Mouse (Mus musculus) urinary bladder, postnatal 25 days (tissue): ENCODE measurements around the gene Lrrtm3.

Experiments used
- DNase-seq: peaks from one replicate; pipeline ENCODE4 v3.0.0; 2022; ENCODE audit warnings: low spot score

The Lrrtm3 gene

GRCm38 (mm10) chr10:63886449-63887088, 203.5 kb downstream of the Lrrtm3 start:
- DNase-seq, result no peak

- peak; percentile 4 for DNase-seq
Measured at GRCm38 (mm10) chr10:63880462-63880903, 209.6 kb downstream of the Lrrtm3 start.
